Mouse (Mus musculus) kidney, postnatal 25 days (tissue): ENCODE data around the gene Ppcdc.

Experiments
- DNase-seq, 2 experiments: peaks; one replicate each; pipeline ENCODE4 v3.0.0; 2021; ENCODE audit warnings: mixed read lengths in 2 of 2

Ppcdc gene

GRCm38 (mm10) chr9:57439522-57440295 lies at the start of gene Ppcdc:
Gene Ppcdc, minus strand, starts transcription at chr9:57440124.
- peak; percentile 95 to 98 for DNase-seq

DNA sequence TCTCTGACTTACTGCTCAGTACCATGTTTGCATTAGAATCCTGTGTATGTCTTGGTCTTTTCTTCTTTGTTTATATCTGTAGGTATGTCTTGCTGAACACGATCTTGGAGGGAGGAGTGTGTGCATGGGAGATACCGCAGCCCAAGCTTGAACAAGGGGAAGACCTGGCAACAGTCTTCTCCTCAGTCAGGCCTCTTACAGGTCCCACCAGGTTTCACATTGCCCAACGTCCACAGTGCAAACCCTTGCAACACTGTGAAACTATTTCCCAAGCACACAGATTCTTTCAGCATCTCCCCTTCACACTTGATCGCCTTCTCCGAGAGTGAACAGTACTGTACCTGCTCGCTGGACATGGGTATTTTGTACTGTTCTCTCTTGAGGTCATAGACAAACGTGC lies 47.9 kb upstream of the Ppcdc start:
- no peak for DNase-seq

- DNase-seq: peak; percentile 84 to 87
These were observed 45.9 kb upstream of the Ppcdc start for GRCm38 (mm10) chr9:57485774-57486173.

DNA sequence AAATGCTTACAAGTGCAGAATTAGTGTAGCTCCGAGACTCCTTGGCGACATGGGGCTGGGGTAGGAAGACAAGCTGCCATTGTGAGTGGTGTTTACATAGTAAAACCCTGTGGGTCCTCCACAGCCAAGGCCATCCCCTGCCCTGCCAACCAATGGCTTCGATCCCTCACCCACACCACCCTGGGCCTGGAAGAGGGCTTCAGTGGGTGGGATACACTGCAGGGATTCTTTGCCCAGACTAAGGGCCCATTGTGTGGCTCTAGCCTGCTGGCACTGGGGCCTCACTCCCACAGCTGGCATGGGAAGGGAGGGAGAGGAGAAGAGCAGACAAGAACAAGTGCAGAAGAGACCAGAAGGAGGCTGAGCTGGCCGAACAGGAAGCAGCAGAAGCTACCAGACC lies 29.0 kb upstream of the Ppcdc start:
- no peak for DNase-seq

DNA sequence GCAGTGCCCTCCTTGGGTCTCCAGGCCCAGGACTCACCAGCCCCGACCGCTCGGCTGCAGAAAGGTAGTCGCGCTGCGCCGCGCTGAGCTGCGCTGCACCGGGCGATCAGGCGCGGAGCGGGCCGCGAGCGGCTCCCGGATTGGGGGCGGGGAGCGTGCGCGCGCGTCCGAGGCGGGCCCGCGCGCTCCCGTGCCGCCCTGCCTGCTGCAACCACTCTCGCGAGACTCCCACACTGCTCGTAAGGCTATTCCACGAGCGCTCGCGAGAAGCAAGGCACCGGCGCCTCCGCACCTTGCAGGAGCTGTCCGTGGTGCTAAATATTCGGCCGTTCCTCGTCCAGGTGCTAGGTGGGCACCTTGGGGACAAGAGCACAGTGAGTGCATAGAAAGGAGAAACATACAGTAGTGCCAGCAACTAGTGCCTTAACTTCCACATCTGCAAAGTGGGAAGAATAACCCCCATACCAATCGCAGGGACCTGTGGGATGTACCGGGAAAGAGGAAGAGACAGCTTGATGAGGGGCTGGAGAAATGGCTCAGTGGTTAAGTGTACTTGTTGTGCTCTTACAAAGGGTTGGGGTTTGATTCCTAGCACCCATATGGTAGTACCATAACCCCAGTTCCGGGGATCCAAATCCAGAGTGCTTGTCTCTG lies 28.1 kb upstream of the Ppcdc start, which contains the start of gene Scamp5:
Gene Scamp5 (minus strand): TSS at position 165 of the 654 bp plus-strand sequence.
- peak; percentile 96 to 97 for DNase-seq

DNA sequence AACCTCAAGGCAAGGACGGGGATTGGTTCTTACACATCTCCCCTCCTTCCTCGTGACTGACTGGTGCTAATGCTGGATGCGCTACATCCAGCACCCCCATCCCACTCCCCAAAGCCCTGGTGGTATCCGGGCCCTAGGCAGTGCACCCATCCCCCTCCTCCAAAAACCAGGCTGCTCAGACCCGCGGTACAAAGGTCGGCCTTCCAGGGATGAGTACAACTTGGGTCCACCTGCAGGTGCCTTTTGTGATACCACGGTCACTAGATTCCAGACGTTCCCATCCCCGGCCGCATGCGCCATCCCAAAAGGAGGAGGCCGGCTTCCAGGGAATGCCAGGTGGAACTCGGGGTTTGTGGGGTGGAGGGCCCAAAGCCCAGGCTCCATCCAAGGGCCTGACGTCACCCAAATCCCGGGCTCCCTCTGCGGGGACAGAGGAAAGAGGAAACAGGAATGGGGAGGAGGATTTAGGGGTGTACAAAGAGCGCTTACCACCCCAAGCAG lies 27.4 kb upstream of the Ppcdc start:
- DNase-seq: peak; percentile 38 to 64

- no peak for DNase-seq
These were observed 26.2 kb upstream of the Ppcdc start for GRCm38 (mm10) chr9:57466101-57466500.

DNA sequence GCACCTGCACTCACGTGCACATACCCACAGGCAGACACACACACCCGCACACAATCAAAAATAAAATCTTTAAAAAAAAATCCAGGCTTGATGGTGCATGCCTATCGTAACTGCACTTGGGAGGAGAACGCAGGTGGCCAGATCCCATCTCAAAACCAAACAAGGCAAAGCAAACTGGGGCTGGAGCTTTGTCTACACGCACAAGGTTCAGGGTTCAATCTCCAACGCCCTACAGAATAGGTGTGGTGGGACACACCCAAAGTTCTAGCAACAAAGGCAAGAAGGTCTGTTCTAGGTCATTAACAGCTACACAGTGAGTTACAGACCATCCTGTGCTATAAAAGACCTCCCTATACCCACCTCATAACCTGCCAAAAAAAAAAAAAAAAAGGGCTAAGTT lies 22.9 kb upstream of the Ppcdc start:
- DNase-seq: no peak

GRCm38 (mm10) chr9:57459707-57460106 lies 19.8 kb upstream of the Ppcdc start:
- no peak for DNase-seq

DNA sequence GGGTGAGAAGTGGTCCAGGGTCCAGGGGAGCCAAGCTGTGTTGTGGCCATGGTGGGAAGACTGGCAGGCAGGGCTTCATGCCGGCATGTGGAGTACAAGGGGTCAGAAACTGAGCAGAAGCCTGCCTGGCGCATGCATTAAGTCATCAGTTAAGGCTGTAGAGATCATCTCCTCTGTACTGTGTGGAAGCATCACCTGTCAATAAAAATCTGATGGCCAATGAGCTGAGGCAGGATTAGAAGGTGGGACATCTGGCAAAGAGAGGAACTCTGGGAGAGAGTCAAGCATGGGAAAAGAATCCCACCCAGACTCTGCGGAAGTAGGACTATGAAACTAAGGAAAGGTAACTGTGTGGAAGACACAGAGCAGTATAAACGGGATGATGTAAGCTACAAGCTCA lies 13.6 kb upstream of the Ppcdc start:
- DNase-seq: no peak

DNA sequence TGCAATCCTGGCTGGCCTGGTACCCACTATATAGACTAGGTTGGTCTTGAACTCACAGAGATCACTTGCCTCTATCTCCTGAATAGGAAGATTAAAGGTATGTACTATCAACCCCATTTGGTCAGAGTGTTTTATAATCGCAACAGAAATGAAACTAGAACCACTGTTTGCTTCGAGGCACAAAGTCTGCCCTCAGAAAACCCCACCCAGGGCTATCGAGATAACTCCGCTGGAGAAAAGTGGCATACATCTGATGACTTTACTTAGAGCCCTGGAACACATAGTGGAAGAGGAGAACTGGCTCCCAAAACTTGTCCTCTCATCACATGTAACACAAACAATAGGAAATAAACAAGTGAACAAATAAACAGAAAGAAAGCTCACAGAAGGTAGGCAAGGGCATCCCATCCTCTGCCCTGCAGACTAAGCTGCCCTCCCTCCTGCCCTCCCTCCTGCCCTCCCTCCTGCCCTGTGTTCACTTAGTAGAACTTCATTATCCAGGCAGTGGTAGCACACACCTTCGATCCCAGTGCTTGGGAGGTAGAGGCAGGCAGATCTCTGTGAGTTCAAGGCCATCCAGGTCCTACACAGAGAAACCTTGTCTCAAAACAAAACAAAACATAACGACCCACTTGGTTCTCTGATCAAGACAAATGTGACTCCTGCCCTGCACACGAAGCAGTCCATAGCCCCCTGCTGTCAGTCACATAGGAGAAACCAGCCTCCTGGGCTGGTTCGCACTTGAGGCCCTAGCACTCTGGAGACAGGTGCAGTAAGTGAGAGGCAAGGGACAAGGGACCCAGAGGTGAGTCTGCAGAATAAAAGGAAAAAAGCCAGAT lies 12.9 kb upstream of the Ppcdc start:
- no peak for DNase-seq

DNA sequence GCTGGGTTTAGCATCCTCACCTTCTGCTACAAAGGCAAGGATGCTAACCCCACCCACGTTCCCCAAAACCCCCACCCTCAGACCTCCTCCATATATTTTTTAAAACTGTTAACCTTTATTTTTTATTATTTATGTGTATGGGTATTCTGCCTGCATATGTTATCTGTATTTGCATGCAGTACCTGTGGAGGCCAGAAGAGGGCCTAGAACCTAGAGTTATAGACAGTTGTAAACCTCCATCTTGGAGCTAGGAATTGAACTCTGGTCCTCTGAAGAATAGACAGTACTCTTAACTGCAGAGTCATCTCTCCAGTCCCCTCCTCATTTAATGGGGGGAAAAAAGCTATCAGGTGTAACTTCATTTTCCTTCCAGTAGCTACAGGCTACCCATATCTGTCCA lies 9.8 kb upstream of the Ppcdc start:
- peak in 1 of 2 experiments; percentile 25 for DNase-seq

DNA sequence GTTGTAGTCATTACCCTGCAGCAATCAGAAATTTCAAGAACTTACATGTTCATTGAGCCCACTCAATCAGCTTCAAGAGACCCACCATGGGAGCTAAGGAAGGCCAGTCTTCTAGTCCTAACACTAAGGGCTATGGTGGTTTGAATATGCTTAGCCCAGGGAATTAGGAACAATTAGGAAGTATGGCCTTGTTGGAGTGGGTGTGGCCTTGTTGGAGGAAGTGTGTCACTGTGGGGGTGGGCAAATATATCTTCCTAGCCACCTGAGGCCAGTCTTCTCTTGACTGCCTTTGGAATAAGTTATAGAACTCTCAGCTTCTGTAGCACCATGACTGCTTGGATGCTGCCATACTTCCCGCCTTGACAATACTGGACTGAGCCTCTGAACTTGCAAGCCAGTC lies 696 bp upstream of the Ppcdc start:
- DNase-seq: no peak

DNA sequence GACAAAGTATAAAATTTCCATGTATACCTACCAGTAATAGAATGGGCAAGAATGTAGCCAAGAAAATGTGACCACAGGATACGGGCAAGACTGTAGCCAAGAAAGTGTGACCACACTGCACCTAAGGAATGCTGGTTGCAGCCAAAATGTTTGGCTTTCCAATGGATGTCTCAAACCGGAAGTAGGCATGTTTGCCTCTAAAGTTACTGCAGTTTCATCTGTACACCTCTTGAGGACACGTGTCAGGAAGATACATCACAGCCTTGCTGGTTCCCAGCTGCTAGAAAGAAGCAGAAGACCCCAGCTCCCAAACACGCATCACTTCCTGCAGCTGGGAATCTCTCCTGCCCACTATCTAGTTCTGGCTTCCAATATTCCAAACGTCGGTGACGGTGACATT lies 841 bp downstream of the Ppcdc start:
- DNase-seq: no peak

- peak; percentile 30 to 71 for DNase-seq
These were observed 1.9 kb downstream of the Ppcdc start for GRCm38 (mm10) chr9:57437896-57438614.

DNA sequence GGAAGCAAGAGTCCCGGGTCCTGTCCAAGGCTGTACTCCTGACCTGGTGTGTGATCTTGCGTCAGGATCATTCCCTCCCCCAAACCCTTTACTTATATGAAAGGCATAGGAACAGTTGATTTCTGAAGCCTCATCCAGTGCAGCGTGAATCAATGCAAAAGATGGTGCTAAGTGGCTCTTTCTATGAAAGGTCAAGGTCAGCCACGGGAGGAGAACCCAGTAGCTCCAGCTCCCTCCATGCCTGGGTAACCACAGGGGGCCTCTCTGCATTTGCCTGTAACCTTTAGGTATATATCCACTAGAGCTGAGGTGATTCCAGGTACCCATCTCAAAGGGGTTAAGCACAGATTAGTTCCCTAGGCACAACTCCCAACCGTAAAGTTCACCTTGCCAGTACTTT lies 3.8 kb downstream of the Ppcdc start:
- no peak for DNase-seq

- DNase-seq: no peak
These were observed 5.3 kb downstream of the Ppcdc start for GRCm38 (mm10) chr9:57434405-57435165.

GRCm38 (mm10) chr9:57433097-57434032 lies 6.6 kb downstream of the Ppcdc start:
- peak; percentile 84 to 86 for DNase-seq

DNA sequence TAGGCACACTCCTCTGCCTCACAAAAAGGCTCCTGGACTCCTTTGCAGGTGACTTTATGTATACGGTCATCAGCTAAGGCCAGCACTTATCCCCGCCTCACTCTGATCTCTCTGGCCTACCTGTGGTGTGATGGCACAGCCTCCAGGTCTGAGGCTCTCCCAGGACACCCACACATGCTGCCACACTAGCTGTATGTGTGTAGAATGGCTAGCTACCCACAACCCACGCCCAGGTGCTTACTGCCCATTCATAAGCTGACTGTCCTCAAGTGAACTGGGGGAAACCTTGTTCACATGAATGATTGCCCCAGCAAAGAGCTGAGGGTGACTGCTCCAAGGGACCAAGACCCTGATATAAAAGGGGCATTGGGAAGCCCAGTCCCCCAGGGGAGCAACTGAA lies 7.4 kb downstream of the Ppcdc start:
- DNase-seq: no peak

GRCm38 (mm10) chr9:57431202-57431601 lies 8.7 kb downstream of the Ppcdc start:
- DNase-seq: peak; percentile 55 to 71

DNA sequence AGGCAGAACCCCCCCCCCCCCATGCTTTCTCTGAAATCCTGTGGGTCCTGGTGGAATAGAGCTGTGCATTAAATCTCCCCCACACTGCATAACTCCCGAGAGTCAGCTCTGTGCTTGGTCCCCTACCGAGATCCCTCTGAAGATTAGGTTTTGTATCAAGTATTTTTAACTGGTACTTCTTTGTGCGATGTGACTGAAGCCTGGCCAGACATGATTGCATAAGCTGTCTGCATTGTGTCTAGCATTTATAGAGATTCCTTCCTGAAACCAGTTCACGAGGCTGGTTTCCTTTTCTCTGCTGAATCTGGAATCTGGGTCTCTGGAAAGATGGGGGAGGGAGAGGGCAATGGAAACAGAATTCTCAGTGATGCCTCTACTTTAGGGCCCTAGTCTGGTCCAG lies 11.5 kb downstream of the Ppcdc start:
- DNase-seq: no peak
